Mouse (Mus musculus) heart, adult 18-20 months (tissue): ENCODE measurements around the gene Abhd14a. TPM values are rescaled to one million over a fixed set of nuclear protein-coding genes. Genes with fewer than 3 reads are reported as not detected.
"Not testable (repeated sequence)": the region's sequence is repeated elsewhere in the genome, so short reads cannot be mapped to it uniquely, and the experiment has no call there.

Experiments
- DNase-seq, 2 experiments: peaks; one replicate each; pipeline ENCODE4 v3.0.0; 2021 to 2022; ENCODE audit warnings: mixed read lengths in 1 of 2
- long read RNA-seq, 2 experiments: library from polyadenylated mRNA; stranded (forward); transcript quantifications; one replicate each; pipeline ENCODE4 v2.0.0; 2021
- total RNA-seq, 2 experiments: library from RNA; stranded (reverse); gene quantifications; 2 replicates each; pipeline ENCODE4 v1.2.3; 2021

Abhd14a gene
- 10 to 100 TPM; 19.0 to 19.6 TPM for total RNA-seq
- long read RNA-seq, experiment 1, partial matches to known transcripts = 1 of 15 reads
- long read RNA-seq, experiment 1, other reads (novel, unspliced or antisense) = 10 of 15 reads
- long read RNA-seq, experiment 2, partial matches to known transcripts = 1 of 15 reads
- long read RNA-seq, experiment 2, other reads (novel, unspliced or antisense) = 11 of 15 reads

- DNase-seq = peak; percentile 95 to 98
Measured at GRCm38 (mm10) chr9:106447348-106447747, at the start of gene Abhd14a, which contains the start of gene Abhd14b. Abhd14a (minus strand) TSS chr9:106447678. Abhd14b (plus strand) TSS chr9:106447459.

GRCm38 (mm10) chr9:106487602-106488001, 40.1 kb upstream of the Abhd14a start:
- DNase-seq = not testable (repeated sequence)

GRCm38 (mm10) chr9:106485076-106485475, 37.6 kb upstream of the Abhd14a start:
- no peak for DNase-seq

GRCm38 (mm10) chr9:106483606-106484005, 36.1 kb upstream of the Abhd14a start:
- no peak for DNase-seq

GRCm38 (mm10) chr9:106483136-106483535, 35.7 kb upstream of the Abhd14a start:
- no peak for DNase-seq

GRCm38 (mm10) chr9:106482578-106483115, 35.2 kb upstream of the Abhd14a start:
- no peak for DNase-seq

GRCm38 (mm10) chr9:106481676-106482075, 34.2 kb upstream of the Abhd14a start:
- no peak for DNase-seq

GRCm38 (mm10) chr9:106481075-106481474, 33.6 kb upstream of the Abhd14a start:
- no peak for DNase-seq

- DNase-seq = no peak
Measured at GRCm38 (mm10) chr9:106480541-106480940, 33.1 kb upstream of the Abhd14a start.

- DNase-seq = no peak
Measured at GRCm38 (mm10) chr9:106478101-106478500, 30.6 kb upstream of the Abhd14a start.

GRCm38 (mm10) chr9:106477649-106478048, 30.2 kb upstream of the Abhd14a start:
- no peak for DNase-seq

- DNase-seq = peak; percentile 98 to 100
Measured at GRCm38 (mm10) chr9:106476924-106477484, 29.5 kb upstream of the Abhd14a start, which contains the start of gene Parp3. Parp3 (minus strand) TSS chr9:106476949.

GRCm38 (mm10) chr9:106476002-106476923, 28.8 kb upstream of the Abhd14a start:
- peak; percentile 84 to 86 for DNase-seq

GRCm38 (mm10) chr9:106475663-106476001, 28.2 kb upstream of the Abhd14a start, which contains the start of gene Rrp9:
Rrp9 (plus strand) TSS chr9:106475963.
- DNase-seq = no peak

- DNase-seq = peak; percentile 57 to 60
Measured at GRCm38 (mm10) chr9:106475046-106475445, 27.6 kb upstream of the Abhd14a start.

GRCm38 (mm10) chr9:106474456-106474855, 27.0 kb upstream of the Abhd14a start:
- DNase-seq = peak; percentile 77 to 85

- DNase-seq = peak in 1 of 2 experiments; percentile 18
Measured at GRCm38 (mm10) chr9:106473753-106474105, 26.3 kb upstream of the Abhd14a start.

- peak; percentile 10 to 19 for DNase-seq
Measured at GRCm38 (mm10) chr9:106473081-106473752, 25.7 kb upstream of the Abhd14a start.

- DNase-seq = peak in 1 of 2 experiments; percentile 53
Measured at GRCm38 (mm10) chr9:106472321-106472720, 24.8 kb upstream of the Abhd14a start.

GRCm38 (mm10) chr9:106471892-106472291, 24.4 kb upstream of the Abhd14a start:
- peak; percentile 79 to 90 for DNase-seq

GRCm38 (mm10) chr9:106470991-106471750, 23.7 kb upstream of the Abhd14a start:
- DNase-seq = no peak
